Mouse (Mus musculus) kidney, embryonic 14.5 days (tissue): ENCODE results near the gene Gli2. TPM values are rescaled to one million over a fixed set of nuclear protein-coding genes. Genes with fewer than 3 reads are reported as not detected.

ENCODE experiments used
- ATAC-seq: fragments of 200-750 bp; cut with Nextera tagmentation; 2 replicates; pipeline ENCODE4 v1.8.0; 2017; ENCODE audit warnings: moderate number of reproducible peaks, mild to moderate bottlenecking, moderate TSS enrichment, moderate library complexity; ENCODE audit not compliant: low FRiP score, low TSS enrichment
- H3K27ac ChIP-seq: fragments of 300-500 bp; sonication (generic); 2 replicates; pipeline ENCODE4 v1.5.1; 2014; ENCODE audit warnings: low read depth, mild to moderate bottlenecking, low read length, moderate library complexity, mixed read lengths
- H3K27me3 ChIP-seq: fragments of 300-500 bp; sonication (generic); 2 replicates; pipeline ENCODE4 v1.6.1; 2014; ENCODE audit warnings: mild to moderate bottlenecking, low read length; ENCODE audit not compliant: control insufficient read depth, insufficient read depth
- H3K36me3 ChIP-seq: fragments of 300-500 bp; sonication (generic); 2 replicates; pipeline ENCODE4 v1.6.1; 2014; ENCODE audit warnings: low read length, mixed read lengths; ENCODE audit not compliant: control insufficient read depth, insufficient read depth
- H3K4me1 ChIP-seq: fragments of 300-500 bp; sonication (generic); 2 replicates; pipeline ENCODE4 v1.6.1; 2014; ENCODE audit warnings: low read length, mixed read lengths; ENCODE audit not compliant: control insufficient read depth, insufficient read depth
- H3K4me2 ChIP-seq: fragments of 300-500 bp; sonication (generic); replicated peaks from 2 replicates; pipeline ENCODE4 v1.6.1; 2014; ENCODE audit warnings: low read depth, mild to moderate bottlenecking, low read length
- H3K4me3 ChIP-seq: fragments of 300-500 bp; sonication (generic); 2 replicates; pipeline ENCODE4 v1.5.1; 2014; ENCODE audit warnings: mild to moderate bottlenecking, low read length
- H3K9ac ChIP-seq: fragments of 300-500 bp; sonication (generic); 2 replicates; pipeline ENCODE4 v1.6.1; 2014; ENCODE audit warnings: low read depth, mild to moderate bottlenecking, low read length, moderate library complexity
- H3K9me3 ChIP-seq: fragments of 300-500 bp; sonication (generic); 2 replicates; pipeline ENCODE4 v1.6.1; 2016; ENCODE audit warnings: low read length; ENCODE audit not compliant: control insufficient read depth
- WGBS: fragments of 180-500 bp; shearing (Covaris S2); extraction: QIAGEN DNeasy Blood & Tissue Kit; methylation state at CpG from one replicate; pipeline ENCODE4 v1.1.7; 2014; 5-methylcytosine and 5-hydroxymethylcytosine counted together
- polyA plus RNA-seq: library from polyadenylated mRNA; unstranded; fragments of >200 nt; fragmentation: Nextera tagmentation; extraction: Ambion mirVana; gene quantifications from 2 replicates; pipeline ENCODE4 v1.2.1, GENCODE M21; 2014

Gene Gli2
- polyA plus RNA-seq, 1 experiment from 2014 or later: 10.3 TPM

DNA sequence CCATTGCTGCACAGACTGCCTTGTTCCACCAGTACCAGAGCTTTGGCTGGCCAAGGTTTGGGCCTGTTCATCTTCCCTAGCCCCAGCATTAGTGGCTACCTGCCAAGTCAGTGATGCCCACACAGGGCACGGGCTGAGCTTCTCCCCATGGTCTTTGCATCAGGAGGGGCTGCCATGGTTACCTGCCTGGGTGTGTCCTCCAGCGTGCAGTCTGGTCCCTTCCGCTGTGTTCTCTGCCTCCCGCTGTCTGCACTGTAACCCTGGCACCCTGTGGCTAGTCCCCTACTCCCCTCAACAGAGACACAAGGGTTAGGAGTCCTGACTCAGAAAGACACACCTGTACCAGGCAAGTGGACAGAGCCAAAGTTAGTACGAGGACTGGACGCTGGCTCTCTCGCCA lies 24.5 kb upstream of the Gli2 start:
- Histone ChIP-seq H3K4me2 (no peak overlapping the region), H3K9ac (no peak overlapping the region), H3K36me3 (no peaks in the 10 kb centered on the region), H3K27me3 (peaks cover 12% of the 10 kb centered on the region; the same call in 1 of the 2 replicates), H3K9me3 (no peaks in the 10 kb centered on the region), H3K27ac (no peak overlapping the region), H3K4me3 (no peak overlapping the region), H3K4me1 (no peaks in the 10 kb centered on the region)
- 86% methylated on average over 7 of the region's 7 CpGs for WGBS
- ATAC-seq: peak; percentile 26; the same call in 1 of the 2 replicates

DNA sequence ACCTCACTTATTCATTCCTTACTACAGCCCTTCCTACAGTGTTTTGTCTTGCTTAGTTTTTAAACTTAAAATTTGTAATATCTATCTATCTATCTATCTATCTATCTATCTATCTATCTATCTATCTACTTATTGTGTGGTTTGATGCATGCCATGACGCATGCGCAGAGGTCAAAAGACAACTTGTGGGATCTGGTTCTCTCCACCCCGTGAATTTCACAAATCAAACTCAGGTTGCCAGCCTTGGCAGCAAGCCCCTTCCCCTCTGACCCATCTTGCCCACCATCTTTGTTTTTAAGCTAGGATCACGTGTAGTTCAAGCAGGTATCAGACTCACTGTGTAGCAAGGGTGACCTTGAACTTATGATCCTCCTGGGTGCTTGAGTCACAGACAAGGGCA lies 22.9 kb upstream of the Gli2 start:
- 76% methylated on average over 4 of the region's 4 CpGs for WGBS
- no peak for ATAC-seq
- Histone ChIP-seq H3K9me3 (no peaks in the 10 kb centered on the region), H3K4me1 (no peaks in the 10 kb centered on the region), H3K9ac (no peak overlapping the region), H3K4me2 (no peak overlapping the region), H3K27me3 (peaks cover 12% of the 10 kb centered on the region; the same call in 1 of the 2 replicates), H3K4me3 (no peak overlapping the region), H3K36me3 (no peaks in the 10 kb centered on the region), H3K27ac (no peak overlapping the region)

DNA sequence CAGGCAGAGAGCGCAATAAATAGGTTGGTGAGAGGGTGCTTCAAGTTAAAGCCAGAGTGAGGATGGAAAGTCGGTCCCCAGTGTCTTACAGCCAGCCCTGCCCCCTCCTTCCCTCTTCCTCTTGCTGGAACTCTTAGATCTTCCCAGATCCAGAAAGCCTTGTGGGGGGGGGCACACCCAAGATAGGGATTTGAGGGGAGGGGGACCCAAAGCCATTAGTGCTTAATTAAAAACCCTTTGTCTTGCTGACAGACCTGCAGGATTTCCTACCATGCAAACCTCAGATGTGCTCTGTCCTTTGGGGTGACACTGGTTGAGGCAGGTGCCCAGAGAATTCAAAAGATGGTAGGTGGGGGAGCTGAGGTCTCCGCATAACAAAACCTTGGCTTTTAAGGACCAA lies 22.5 kb upstream of the Gli2 start:
- Histone ChIP-seq H3K4me2 (no peak overlapping the region), H3K4me1 (no peaks in the 10 kb centered on the region), H3K9me3 (no peaks in the 10 kb centered on the region), H3K27ac (no peak overlapping the region), H3K27me3 (peaks cover 12% of the 10 kb centered on the region; the same call in 1 of the 2 replicates), H3K36me3 (no peaks in the 10 kb centered on the region), H3K4me3 (no peak overlapping the region), H3K9ac (no peak overlapping the region)
- ATAC-seq: no peak
- 33% methylated on average over 3 of the region's 3 CpGs for WGBS

DNA sequence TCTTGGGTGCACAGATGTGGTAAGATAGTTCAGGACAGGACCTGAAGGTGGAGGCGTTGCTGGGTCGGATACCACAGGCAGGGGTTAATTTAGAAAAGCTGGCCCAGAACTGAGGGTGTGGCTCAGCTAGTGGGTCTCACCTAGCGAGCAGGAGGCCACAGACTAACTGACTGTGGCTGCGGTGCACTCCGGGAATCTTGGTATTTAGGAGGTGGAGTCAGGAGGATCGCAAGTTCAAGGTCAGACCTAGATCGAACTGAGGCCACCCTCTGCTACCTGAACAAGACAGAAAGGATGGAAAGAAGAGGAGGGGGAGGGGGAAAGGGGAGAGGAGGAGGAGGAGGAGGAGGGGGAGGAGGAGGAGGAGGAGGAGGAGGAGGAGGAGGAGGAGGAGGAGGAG lies 22.1 kb upstream of the Gli2 start:
- Histone ChIP-seq H3K9ac (no peak overlapping the region), H3K27ac (no peak overlapping the region), H3K4me1 (no peaks in the 10 kb centered on the region), H3K4me2 (no peak overlapping the region), H3K4me3 (no peak overlapping the region), H3K9me3 (no peaks in the 10 kb centered on the region), H3K36me3 (no peaks in the 10 kb centered on the region), H3K27me3 (peaks cover 12% of the 10 kb centered on the region; the same call in 1 of the 2 replicates)
- no peak for ATAC-seq
- 30% methylated on average over 7 of the region's 7 CpGs for WGBS

DNA sequence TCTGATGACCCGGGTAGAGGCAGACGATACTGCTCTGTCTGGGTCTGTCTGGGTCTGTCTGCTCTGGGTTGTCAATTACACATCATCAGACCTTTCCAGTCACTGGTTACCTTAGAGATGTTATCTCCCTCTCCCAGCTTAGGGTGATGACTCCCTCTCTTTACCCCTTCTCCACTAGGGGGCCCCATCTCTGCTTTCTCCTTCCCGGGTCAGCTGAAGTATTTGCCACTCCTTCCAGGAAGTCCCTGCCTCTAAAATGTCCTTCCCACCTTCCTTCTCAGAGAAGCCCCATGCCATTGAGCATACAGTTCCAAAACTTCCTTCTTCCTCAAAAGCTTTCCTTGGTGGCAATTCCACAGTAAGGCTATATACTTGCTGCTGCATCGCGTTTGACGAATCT lies 21.5 kb upstream of the Gli2 start:
- 64% methylated on average over 6 of the region's 6 CpGs for WGBS

DNA sequence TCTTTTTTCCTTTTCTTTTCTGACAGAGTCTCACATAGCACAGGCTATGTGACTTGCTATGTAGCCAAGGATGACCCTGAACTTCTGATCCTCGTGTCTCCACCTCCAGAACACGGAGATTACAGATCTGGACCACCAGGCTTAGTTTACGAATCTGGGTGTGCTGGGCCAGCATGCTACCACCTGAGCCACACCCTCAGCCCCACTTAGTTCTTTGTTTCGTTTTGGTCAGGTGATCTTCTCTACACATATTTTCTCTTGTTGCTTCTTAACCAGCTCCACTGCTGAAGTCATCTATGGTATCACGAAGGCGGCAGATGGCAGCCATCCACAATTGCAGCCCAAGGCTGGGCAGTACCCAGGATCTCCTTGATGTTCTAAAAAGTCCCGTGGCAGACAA lies 20.5 kb upstream of the Gli2 start:
- H3K36me3 ChIP-seq: no peaks in the 10 kb centered on the region
- no peak for ATAC-seq
- no peak overlapping the region for H3K9ac ChIP-seq
- peaks cover 12% of the 10 kb centered on the region; the same call in 1 of the 2 replicates for H3K27me3 ChIP-seq
- H3K4me3 ChIP-seq: no peak overlapping the region
- H3K9me3 ChIP-seq: no peaks in the 10 kb centered on the region
- WGBS: 92% methylated on average over 7 of the region's 7 CpGs
- H3K4me2 ChIP-seq: no peak overlapping the region
- no peaks in the 10 kb centered on the region for H3K4me1 ChIP-seq
- no peak overlapping the region for H3K27ac ChIP-seq

More for the DNA sequence above, 21.5 kb upstream of the Gli2 start:
- Histone ChIP-seq H3K9me3 (no peaks in the 10 kb centered on the region), H3K4me1 (no peaks in the 10 kb centered on the region), H3K36me3 (no peaks in the 10 kb centered on the region), H3K27me3 (peaks cover 12% of the 10 kb centered on the region; the same call in 1 of the 2 replicates), H3K9ac (no peak overlapping the region), H3K4me3 (no peak overlapping the region), H3K4me2 (no peak overlapping the region), H3K27ac (no peak overlapping the region)
- no peak for ATAC-seq

DNA sequence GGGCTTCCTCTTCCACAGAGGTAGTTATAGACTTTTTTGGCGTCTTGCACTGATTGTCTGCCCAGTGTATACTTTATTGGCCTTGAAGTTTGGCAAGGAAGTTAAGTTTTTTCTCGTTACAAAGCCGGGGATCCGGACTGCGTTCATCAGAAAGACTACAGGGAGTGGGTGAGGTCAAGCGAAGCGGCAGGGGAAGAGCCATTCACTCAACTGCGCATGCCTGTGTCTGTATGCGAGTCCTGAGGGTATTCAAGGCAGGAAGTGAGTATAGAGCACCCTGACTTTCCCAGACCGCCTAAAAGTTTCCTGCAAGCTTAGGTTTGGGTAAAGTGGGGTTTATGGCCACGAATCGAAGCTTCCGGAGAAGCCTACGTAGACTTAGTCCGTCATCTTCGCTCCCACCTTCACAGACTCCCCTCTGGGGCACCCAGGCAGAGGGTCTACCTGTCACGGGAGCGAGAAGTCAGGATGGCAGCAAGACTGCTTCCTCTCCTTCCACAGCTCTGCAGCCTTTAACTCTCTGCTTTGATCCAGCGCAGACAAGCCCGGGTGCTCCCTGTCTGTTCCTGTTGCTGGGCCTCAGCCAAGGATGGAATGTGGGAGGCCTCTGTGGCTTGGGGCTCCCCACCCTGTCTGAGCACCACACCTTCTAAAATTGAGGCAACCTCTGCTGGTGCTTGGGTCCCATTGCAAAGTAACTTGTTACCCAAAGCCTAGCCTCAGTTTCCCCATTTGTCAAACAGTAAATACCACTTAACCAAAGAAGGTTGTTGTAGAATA lies 11.7 kb upstream of the Gli2 start:
- Histone ChIP-seq H3K27me3 (no peaks in the 10 kb centered on the region), H3K9me3 (no peaks in the 10 kb centered on the region), H3K4me3 (no peak overlapping the region), H3K4me1 (peaks cover 4% of the 10 kb centered on the region), H3K36me3 (no peaks in the 10 kb centered on the region), H3K4me2 (no peak overlapping the region), H3K27ac (no peak overlapping the region), H3K9ac (no peak overlapping the region)
- no peak for ATAC-seq
- WGBS: 67% methylated on average over 20 of the region's 20 CpGs

DNA sequence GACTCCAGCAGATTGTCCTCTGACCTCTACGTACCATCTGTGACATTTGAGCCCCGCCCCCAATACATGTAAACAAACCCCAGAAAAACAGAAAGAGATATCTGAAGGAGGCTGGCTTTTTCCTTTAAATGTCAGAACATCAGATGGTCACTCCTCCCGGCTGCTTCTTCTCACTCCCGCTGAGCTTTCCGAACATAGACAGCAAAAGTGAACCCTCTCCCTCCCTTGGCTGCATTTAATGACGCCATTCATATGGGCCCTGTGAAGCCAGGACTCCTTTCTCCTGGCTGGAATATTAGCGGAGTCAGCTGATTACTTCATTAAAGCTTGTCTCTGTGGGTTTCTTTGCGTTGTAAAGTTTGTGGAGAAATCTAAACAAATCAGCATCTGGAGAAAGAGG lies 3.1 kb upstream of the Gli2 start:
- no peak overlapping the region for H3K9ac ChIP-seq
- ATAC-seq: no peak
- no peak overlapping the region for H3K4me2 ChIP-seq
- peaks cover 3% of the 10 kb centered on the region; the same call in 1 of the 2 replicates for H3K27me3 ChIP-seq
- H3K9me3 ChIP-seq: no peaks in the 10 kb centered on the region
- no peak overlapping the region for H3K27ac ChIP-seq
- H3K36me3 ChIP-seq: no peaks in the 10 kb centered on the region
- H3K4me1 ChIP-seq: no peaks in the 10 kb centered on the region
- no peak overlapping the region for H3K4me3 ChIP-seq
- WGBS: 34% methylated on average over 8 of the region's 8 CpGs

DNA sequence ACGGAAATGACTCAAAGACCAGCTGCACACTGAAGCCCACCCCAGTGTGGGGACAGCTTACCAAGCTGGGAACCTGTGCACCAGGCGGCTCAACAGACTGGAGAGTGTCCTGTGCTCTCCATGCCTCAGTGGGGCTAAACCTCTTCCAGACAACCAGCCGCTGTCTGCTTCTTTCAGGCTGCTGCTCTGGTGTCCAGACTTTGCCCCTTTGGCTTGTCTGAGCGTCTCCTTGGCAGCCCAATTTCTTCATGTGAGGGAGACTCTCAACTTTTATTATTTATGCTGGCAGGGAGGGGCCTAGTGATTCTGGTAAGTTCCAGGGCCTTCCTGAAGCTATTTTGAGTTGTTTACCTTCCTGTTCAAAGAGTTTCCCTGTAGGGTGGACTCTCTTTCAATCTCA lies 2.4 kb upstream of the Gli2 start:
- Histone ChIP-seq H3K27me3 (peaks cover 5% of the 10 kb centered on the region; the same call in 1 of the 2 replicates), H3K9me3 (no peaks in the 10 kb centered on the region), H3K27ac (no peak overlapping the region), H3K4me1 (no peaks in the 10 kb centered on the region; the same call in 1 of the 2 replicates), H3K4me3 (no peak overlapping the region), H3K36me3 (no peaks in the 10 kb centered on the region), H3K9ac (no peak overlapping the region), H3K4me2 (no peak overlapping the region)
- whole genome bisulfite sequencing: 91% methylated on average over 4 of the region's 4 CpGs
- ATAC-seq: no peak
